Mouse (Mus musculus) G1E-ER4 (cell line): Measurements from ENCODE around the gene Epb41l1. TPM values are rescaled to one million over a fixed set of nuclear protein-coding genes. Genes with fewer than 3 reads are reported as not detected.

ENCODE experiments used
- GATA1 ChIP-seq: IDR thresholded peaks from one replicate; pipeline ENCODE4 v1.8.0; 2012; ENCODE audit warnings: low read length, inconsistent platforms
- polyA plus RNA-seq: library from polyadenylated mRNA; stranded (reverse); fragments of >175 nt; gene quantifications from 2 replicates; pipeline ENCODE4 v1.2.3, GENCODE M21; 2012

The Epb41l1 gene
- polyA plus RNA-seq, 1 experiment, result 0.02 TPM

DNA sequence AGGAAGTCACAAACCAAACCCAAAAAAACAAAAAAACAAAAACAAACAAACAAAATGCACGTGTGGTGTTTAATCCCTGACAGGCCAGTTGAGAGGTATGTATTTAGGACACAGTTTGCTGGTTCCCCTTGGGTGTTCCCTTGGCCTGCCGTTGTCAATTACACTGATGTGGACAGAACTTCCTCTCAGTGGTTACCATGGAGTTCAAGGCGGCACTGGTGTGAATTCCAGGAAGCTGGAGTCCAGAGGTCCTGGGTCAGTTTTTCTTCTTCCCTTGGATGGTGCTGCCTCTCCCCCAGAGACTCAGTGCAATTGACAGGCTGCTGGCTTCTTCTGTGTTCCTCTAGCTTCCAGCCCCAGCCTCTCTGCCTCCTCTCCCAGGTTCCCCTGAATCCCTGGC, 103.4 kb downstream of the Epb41l1 start:
- no peak for TF ChIP-seq GATA1

DNA sequence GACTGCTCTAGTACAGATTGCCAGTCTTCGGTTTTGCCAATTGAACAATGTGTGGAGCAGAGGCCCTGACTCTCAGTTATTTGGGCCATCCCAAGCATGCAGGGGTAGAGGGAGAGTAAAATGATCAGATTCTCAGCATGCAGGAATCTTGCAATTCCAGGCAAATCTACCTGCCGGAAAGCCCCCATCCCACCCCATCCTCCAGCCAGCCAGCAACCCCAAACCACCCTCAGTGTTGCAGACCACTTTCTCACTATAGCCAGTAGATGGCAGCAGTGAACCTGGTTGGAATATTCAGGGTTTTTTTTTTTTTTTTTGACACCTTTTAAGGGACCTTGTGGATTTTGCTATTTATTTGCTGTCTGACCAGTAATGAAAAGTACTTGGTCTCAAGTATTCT, 109.0 kb downstream of the Epb41l1 start:
- TF ChIP-seq GATA1, result no peak

- TF ChIP-seq GATA1, result no peak
Measured at GRCm38 (mm10) chr2:156533160-156533559, 112.5 kb downstream of the Epb41l1 start.

DNA sequence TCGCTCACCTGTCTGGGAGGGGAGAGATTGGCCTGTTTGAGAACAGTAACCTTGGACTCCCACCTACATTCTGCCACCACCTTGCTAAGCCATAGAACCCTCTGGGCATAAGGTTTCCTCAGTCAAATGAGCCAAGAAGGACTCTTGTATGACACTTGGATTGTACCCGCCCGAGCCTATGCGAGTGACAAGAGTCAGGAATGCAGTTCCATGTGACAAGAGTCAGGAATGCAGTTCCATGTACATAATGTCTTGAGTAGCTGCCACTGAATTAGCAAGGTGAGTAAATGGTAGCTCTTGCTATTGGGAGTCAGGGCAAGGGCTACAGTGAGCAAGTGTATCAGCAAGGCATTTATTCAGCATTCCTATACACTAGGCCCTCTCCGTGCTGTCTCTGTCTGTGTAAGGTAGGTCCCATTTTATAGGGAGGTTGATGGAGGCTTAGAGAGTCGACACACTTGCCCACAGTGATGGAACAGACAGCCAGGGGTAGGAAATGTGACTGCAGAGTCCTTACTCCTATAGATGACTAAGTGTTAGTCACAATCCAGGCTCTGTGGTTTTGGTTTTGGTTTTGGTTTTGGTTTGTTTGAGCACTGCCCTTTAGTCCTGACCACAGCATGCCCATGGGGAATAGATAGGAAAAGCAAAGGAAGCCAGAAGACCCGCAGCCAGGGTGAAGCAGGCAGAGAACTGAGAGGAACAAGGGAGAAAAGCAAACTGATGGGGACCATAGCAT, 118.3 kb downstream of the Epb41l1 start:
- no peak for TF ChIP-seq GATA1

- no peak for TF ChIP-seq GATA1
Measured at GRCm38 (mm10) chr2:156540991-156541390, 120.3 kb downstream of the Epb41l1 start.

- TF ChIP-seq GATA1, result no peak
Measured at GRCm38 (mm10) chr2:156542410-156542809, 121.7 kb downstream of the Epb41l1 start.

DNA sequence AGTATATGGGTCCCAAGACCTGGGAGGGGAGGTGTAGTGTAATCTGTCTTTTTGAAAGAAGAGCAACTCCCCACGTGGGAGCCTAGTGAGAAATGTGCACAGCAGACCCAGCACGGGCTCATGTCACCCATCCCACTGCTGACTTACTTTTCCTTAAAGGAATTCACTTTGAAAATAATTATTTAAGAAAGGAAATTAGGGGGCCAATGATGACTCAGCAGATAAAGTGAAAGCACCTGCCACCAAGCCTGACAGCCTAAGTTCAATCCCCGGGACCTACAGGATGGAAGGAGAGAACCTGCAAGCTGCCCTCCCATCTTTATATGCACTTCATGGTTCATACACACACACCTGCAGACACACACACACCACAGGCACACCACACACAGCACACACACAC, 123.1 kb downstream of the Epb41l1 start:
- no peak for TF ChIP-seq GATA1

GRCm38 (mm10) chr2:156547123-156547891, 126.6 kb downstream of the Epb41l1 start, which contains the start of gene Aar2:
Aar2 (plus strand) TSS chr2:156547584.
- TF ChIP-seq GATA1, result no peak

DNA sequence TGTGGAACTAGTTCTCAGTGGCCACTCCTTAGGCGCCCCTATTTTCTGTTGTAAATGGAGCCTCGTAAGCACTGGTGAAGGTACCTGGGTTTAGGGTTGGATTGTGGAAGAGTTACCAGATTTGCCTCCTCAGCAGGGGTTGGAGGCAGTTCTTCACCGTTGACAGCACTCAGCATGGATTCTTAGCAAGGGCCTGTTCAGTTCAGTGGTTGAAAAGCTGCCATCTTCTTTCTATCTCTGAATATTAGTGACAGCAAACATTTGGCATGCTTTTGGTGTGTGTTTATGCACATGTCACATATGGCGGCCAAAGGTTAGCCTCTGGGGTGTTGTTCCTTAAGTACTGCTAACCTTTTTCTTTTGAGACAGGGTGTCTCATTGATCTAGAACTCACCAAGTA, 131.7 kb downstream of the Epb41l1 start:
- no peak for TF ChIP-seq GATA1

DNA sequence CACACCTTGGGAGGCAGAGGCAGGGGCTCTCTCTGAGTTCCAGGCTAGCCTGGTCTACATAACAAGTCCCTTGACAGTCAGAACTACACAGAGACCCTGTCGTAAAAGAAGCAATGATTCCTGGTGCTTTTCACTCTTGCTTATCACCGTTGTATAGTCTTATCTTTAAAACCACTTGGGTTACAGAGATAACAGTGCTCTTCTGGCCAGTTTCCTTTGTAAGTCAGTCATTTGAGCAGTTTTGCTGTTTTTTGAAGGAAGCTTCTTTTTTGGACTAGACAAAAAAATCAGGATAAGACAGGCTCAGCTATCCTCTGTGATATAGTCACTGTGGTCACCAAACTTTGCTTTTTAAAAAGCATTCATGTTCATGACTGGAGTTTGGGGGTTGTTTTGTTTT, 141.1 kb downstream of the Epb41l1 start:
- TF ChIP-seq GATA1, result no peak

- no peak for TF ChIP-seq GATA1
Measured at GRCm38 (mm10) chr2:156563557-156563956, 142.8 kb downstream of the Epb41l1 start.

DNA sequence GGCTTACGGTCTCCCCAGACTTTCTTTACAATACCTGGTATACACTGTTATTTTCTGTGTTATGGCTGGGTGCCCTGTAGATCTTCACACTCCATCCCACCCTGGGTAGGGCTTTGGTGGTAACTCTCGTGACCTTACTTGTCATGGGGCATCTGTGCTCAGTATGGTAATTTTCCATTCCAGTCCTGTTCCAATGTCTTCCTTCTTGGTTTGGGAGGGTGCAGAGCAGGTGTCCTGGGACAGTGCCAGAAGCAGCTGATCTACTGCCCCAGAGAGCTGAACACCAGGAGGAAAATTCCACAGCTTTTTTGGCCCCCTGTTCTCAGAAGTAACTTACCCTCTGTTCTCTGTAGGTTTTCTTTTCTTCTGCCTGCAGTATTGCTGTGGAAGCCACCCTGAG, 145.8 kb downstream of the Epb41l1 start:
- no peak for TF ChIP-seq GATA1

GRCm38 (mm10) chr2:156568647-156569046, 147.9 kb downstream of the Epb41l1 start:
- no peak for TF ChIP-seq GATA1

- TF ChIP-seq GATA1, result no peak
Measured at GRCm38 (mm10) chr2:156569261-156569660, 148.6 kb downstream of the Epb41l1 start.

- no peak for TF ChIP-seq GATA1
Measured at GRCm38 (mm10) chr2:156571521-156571920, 150.8 kb downstream of the Epb41l1 start.

DNA sequence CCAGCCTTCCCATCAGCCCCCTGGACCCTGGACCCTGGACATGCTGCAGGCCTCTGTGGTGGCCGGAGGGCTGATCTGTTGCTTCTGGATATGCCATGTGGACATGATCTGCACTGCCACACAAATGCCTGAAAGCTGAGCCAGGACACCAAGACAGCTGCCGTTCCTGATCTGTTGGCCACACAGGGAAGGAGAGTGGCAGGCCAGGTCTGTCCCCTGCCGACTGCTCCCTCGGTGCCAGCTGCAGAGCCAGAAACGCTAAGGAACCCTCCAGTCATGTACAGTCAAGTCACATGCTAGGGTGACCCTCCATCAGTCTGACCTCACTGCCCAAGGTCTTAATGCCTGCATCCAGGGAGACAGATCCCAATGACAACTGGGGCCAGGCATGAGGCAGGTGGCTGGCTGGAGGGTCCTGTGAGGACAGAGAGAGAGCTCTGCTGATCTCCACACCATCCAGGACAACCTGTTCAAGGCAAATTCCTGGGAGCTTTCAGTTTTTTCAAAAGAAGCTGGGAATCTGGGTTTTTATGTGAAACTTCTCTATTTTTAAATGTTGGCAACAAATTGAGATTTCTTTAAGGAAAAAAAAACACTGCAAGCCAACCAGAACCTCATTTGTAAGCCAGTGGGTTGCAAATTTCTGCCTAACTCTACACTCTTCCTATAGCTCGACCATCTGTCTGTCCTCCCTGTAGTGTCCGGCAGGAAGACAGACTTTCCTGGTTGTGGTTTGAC, 156.3 kb downstream of the Epb41l1 start:
- no peak for TF ChIP-seq GATA1

DNA sequence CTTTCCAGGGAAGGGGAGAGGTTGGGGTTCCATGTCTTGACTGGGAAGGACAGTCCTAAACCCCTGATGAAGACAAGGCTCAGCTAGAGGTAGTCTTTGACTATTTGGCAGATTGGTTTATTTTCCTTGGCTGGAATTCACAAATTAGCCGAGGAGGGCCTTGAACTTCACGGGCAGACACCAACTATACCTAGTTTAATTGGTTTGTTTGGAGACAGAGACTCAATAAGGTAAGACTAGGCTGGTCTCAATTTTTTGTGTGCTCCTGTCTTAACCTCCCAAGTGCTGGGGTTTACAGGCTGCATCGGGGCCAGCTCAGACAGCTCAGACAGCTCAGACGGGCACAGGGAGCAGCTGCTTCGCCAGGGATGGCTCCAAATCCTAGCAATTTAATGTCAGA, 159.8 kb downstream of the Epb41l1 start:
- no peak for TF ChIP-seq GATA1
